Mouse (Mus musculus) kidney, postnatal 36 days (tissue): ENCODE data around the gene Tmem150a.

Experiments
- DNase-seq, 2 experiments: peaks; one replicate each; pipeline ENCODE4 v3.0.0; 2021 to 2022; ENCODE audit warnings: mixed read lengths in 2 of 2

Tmem150a gene

GRCm38 (mm10) chr6:72355066-72355911 lies at the start of gene Tmem150a:
Gene Tmem150a, plus strand, starts transcription at chr6:72355447.
- DNase-seq = peak; percentile 94 to 95

- DNase-seq = no peak
These were observed 43.0 kb upstream of the Tmem150a start for GRCm38 (mm10) chr6:72312198-72312597.

GRCm38 (mm10) chr6:72313124-72313867 lies 42.0 kb upstream of the Tmem150a start:
- DNase-seq = no peak

GRCm38 (mm10) chr6:72315384-72315783 lies 39.9 kb upstream of the Tmem150a start:
- DNase-seq = no peak

- no peak for DNase-seq
These were observed 39.2 kb upstream of the Tmem150a start for GRCm38 (mm10) chr6:72316044-72316443.

GRCm38 (mm10) chr6:72318440-72318839 lies 36.8 kb upstream of the Tmem150a start:
- no peak for DNase-seq

GRCm38 (mm10) chr6:72319019-72319418 lies 36.2 kb upstream of the Tmem150a start:
- DNase-seq = peak; percentile 43 to 78

- no peak for DNase-seq
These were observed 32.3 kb upstream of the Tmem150a start for GRCm38 (mm10) chr6:72322936-72323335.

- no peak for DNase-seq
These were observed 31.3 kb upstream of the Tmem150a start for GRCm38 (mm10) chr6:72323786-72324508.

GRCm38 (mm10) chr6:72326274-72326673 lies 29.0 kb upstream of the Tmem150a start:
- DNase-seq = peak; percentile 78 to 84

GRCm38 (mm10) chr6:72329019-72329418 lies 26.2 kb upstream of the Tmem150a start:
- DNase-seq = no peak

GRCm38 (mm10) chr6:72330133-72330532 lies 25.1 kb upstream of the Tmem150a start:
- no peak for DNase-seq

- DNase-seq = no peak
These were observed 22.1 kb upstream of the Tmem150a start for GRCm38 (mm10) chr6:72333111-72333510.

GRCm38 (mm10) chr6:72340481-72340880 lies 14.8 kb upstream of the Tmem150a start:
- DNase-seq = peak in 1 of 2 experiments; percentile 46

GRCm38 (mm10) chr6:72344396-72345073 lies 10.7 kb upstream of the Tmem150a start:
- no peak for DNase-seq

- peak; percentile 97 for DNase-seq
These were observed 10.1 kb upstream of the Tmem150a start, which contains the start of gene Usp39 for GRCm38 (mm10) chr6:72345074-72345567. Gene Usp39, minus strand, starts transcription at chr6:72345184.

- DNase-seq = no peak
These were observed 9.6 kb upstream of the Tmem150a start for GRCm38 (mm10) chr6:72345633-72346032.

GRCm38 (mm10) chr6:72346261-72346660 lies 9.0 kb upstream of the Tmem150a start:
- DNase-seq = no peak

GRCm38 (mm10) chr6:72347166-72347941 lies 7.9 kb upstream of the Tmem150a start, which contains the start of gene 0610030E20Rik:
Gene 0610030E20Rik, plus strand, starts transcription at chr6:72347317.
- peak; percentile 94 for DNase-seq

- peak; percentile 68 to 69 for DNase-seq
These were observed 6.8 kb upstream of the Tmem150a start for GRCm38 (mm10) chr6:72348411-72348810.

GRCm38 (mm10) chr6:72350214-72350613 lies 5.0 kb upstream of the Tmem150a start:
- DNase-seq = peak; percentile 5 to 55
